Mouse (Mus musculus) megakaryocyte-erythroid progenitor cell, adult 5-6 weeks (primary cell): ENCODE measurements around the gene Esyt3. TPM values are rescaled to one million over a fixed set of nuclear protein-coding genes. Genes with fewer than 3 reads are reported as not detected.

Source experiments
- ATAC-seq: replicated peaks from 2 replicates; pipeline ENCODE4 v1.8.0; 2016; ENCODE audit warnings: mild to moderate bottlenecking, inconsistent platforms; ENCODE audit not compliant: severe bottlenecking, poor library complexity, low FRiP score, low TSS enrichment
- total RNA-seq, 2 experiments: library from RNA; stranded (forward) in 1 of 2; stranded (reverse) in 1 of 2; fragments of 200-1000, 215-1000 nt in 1 of 2; fragments of >200 nt in 1 of 2; fragmentation: Nextera tagmentation in 1 of 2; gene quantifications; 2 replicates each; pipeline ENCODE4 v1.2.3; 2014 to 2017

Gene Esyt3
- total RNA-seq (2014; fragmentation: Nextera tagmentation) (not detected in 2 replicates), total RNA-seq (2017) (not detected in 2 replicates)

DNA sequence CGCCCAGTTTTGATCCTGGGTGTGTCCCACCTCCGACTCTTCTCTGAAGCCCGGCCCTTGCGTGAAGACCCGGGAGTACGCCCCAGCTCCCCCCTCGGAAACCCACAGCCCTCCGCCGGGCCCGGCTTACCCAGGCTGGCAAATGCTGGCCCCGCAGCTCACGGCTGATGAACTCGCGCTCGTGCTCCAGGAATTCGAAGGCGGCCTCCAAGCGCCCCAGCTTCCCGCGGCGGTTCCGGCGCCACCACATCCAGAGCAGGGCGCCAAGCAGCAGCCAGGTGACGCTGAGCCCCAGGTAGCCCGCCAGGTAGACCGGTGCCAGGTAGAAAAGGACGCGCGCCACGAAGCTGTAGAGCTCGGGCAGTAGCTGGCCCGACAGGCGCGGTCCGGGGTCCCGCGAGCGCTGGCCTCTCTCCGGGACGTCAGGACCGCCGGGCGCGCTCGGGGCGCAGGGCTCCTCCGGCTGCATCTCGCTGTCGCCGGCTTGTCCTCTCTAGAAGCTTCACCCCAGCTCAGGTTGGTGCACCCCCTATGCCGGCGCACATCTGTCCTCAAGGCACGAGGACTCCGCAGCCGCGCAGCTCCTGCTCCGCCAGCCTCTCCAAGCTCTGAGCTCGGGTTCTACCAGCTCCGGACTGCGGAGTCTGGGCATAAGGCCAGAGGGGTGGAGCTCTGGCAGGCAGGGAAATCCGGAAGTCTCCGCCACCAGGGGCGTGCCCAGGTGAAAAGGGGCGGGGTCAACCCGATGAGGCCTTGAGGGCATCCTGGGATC, at the start of gene Esyt3:
TSS of gene Esyt3 (minus strand) at position 637 of the 772 bp plus-strand sequence.
- peak; percentile 20; the same call in 1 of the 2 replicates for ATAC-seq

DNA sequence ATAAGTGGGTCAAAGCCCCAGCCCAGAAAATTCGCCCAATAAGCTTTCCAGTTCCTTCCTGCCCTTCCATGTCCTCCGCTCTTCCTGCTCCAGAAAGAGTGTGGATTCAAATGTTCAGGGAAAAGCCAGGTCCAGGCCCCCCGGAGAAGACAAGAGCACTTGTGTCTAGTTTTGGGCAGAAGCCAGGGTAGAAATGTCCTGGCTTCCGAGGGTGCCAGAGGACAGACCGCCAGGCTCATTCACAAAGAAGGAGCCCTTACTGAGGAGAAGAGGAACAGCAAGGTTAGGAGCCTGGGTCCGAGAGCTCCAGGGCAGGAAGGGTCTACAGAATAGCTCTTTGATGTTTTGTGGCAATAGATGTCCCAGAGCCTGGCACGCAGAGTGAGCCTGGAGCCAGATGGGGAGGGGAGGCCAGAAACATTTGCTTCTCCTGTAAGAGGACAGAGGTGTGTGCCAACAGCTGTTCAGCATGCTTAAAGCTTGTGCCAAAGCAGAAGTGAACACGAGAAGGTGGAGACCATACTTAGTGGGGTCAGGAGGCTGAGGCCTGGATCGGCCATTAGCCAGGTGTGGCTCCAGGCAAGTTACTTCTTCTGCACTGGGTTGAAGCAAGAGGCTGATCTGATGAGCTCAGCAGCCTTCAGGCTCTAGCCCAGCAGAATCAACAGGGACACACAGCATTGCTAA, 43.1 kb upstream of the Esyt3 start:
- ATAC-seq: no peak

DNA sequence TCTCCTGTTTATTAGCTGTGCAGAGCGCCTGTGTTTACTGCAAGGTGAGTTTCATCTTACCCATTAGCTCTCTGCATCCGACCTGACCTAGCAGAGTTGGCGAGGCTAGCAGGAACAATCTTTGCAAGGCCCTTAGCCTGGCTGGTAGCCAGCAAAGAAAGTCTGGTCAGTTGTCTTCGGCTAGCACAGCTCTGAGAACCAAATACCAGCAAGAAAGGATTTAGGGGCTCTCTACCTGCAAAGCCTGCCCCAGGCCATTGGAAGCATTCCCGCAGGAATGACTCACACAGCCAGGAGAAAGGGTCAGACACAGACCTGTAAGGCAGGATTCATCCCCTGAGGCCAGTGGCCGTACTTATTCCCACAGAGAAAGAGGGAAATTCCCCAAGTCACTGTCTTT, 42.4 kb upstream of the Esyt3 start:
- ATAC-seq: no peak

DNA sequence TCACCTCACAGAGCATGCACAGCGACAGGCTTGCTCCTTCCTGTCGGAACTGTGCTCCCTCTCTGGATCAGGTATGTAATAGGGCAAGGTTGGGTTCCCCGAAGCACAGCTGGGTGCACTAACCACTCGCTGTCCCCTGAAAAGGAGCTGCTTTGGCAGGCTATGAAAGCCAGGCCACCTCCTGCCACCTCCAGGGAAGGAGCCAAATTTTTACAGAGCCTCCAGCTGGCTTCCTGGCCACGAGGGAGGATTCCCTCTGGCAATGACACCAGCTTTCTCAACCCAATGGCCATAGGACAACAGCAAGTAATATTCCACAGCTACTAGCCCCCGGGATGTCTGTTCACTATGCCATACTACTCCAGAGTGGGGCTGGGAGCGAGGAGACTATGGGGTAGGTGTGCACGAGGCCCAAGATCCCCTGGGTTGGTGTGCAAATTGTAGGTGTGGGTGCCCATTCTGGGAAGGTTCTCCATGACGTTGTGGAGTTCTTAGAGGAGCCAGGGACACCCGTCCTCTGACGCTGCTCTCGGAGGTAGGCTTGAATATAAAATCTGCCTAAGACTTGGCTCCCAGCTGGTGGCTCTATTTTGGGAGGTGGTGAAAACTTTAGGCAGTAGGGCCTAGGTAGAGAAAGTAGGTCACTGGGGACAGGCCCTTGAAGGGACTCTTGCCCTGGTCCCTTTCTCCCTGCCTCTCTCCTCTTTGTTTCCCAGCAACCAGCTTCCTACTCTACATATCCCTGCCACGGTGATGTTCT, 38.9 kb upstream of the Esyt3 start:
- ATAC-seq: 0 out of 2 replicates have a peak, but pooled peaks have one; percentile 41

DNA sequence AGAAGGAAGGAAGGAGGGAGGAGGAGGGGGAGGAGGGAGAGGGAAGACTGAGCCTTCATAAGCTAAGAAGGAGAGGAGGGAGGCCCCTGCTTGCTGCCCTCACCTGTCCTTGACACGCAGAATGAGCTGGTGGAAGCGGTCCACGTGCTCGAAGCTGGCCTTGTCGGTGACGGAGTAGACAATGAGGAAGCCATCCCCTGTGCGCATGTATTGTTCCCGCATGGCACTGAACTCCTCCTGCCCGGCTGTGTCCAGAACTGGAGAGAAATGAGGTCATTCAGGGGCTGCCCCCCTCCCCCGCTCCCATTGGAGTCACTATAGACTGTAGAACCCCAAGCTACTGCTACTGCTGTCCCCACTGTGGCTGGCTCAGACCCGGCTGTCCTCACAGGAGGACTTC, 36.0 kb upstream of the Esyt3 start:
- ATAC-seq: no peak

DNA sequence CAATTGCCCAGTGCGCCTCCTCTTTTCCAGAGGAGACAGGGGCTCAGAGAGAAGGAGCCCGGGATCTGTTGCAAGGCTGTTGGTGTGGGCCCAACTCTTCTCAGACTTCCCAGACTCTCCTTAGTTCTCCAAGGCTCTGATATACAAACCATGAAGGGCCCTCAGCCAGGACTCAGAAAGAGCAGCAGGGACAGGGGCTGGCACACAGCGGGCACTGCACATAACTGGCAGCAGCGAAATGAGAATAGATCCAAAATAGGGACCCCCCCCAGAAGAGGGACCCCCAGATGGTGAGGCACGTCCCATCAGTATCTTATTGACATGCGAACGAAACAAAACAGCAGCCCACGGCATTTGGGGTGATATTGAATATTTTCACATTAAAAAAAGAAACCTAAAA, 34.8 kb upstream of the Esyt3 start:
- no peak for ATAC-seq

DNA sequence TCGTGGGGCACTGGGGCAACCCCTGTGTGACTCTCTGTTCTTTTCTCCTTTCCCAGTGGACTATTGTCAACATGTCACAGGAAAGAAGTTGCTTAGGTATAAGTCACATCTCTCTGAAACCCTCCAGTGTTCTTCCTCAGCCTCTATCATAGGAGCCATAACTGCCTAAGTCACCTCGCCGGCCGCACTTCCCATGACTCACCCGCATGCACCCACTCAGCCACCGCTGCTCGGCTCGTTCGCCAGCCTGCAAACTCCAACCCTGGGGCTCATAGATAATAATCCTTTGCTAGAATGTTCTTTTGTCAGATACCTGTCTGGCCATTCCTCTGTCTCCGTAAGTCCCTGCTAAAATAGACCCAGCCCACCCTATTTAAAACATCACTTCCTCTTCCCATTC, 33.2 kb upstream of the Esyt3 start:
- no peak for ATAC-seq

DNA sequence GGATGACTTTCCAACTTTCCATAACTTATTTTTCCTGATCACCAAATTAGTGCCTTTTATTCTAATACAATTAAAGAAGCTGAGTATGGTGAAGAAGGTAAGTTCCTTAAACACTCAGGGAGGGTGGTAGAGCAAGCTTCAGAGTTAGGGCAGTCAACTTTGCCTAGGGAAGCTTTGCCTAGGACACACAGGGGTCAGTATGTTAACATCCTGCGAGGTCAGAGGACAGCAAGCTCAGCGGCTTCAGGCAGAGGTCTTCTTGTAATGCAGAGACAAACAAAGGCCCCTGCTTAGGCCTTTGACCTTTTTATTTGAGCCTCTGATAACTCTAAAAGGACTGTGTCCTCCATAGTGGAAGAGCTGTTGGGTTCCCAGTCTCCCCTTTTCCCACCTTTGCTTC, 32.4 kb upstream of the Esyt3 start:
- ATAC-seq: no peak

DNA sequence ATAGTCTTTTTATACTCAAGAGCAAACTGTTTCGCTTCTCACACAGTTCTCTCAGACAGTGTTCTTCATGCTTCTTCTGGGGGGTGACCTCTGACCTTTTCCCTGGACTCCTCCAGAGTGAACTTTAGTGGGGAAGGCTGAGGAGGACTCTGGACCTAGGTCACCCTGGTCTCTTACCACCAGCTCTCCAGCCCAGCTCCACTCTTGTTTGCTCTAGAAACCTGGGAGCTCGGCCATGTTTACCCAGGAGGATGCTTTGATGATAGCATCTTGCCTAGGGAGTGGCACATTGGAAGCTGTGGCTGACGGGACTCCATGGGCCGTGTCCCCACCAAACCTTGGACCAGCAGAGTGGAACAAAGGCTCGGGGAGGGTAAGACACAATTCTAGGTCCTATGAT, 31.8 kb upstream of the Esyt3 start:
- no peak for ATAC-seq

DNA sequence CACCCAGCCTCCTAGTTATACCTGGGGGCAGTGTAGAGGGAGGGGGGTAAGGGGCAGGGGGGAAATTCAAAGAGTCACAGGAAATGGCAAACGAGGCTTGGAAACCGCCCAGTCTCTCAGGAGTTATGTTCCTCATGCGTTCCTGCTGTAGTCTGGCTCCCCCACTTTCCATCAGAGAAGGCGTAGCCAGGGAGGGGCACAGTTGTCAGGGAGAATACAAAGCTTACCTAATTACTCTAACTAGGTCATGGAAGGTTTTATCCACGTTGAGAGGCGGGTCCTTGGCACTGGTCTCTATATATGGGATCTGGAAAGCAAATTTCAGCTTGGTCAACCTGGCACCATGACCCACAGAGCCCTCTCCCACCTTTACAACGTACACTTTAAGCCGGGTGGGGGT, 31.1 kb upstream of the Esyt3 start:
- no peak for ATAC-seq

DNA sequence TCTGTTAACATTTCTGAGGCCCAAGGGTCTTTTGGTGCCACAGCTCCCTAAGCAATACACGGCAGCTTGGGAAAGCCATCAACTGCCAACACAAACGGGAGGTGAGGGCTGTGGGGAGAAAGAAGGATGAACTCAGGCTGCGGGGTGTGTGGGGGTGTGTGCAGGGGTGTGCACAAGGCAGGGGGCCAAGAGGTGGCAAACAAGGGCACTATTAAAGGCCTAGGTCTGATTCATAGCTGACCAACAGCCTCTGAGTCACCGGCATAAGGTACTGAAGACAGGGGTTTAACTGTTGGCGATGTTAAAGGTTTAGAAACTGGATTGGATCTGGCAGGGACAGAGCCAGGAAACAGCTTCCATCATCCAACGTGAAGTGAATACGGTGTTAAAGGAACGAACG, 30.5 kb upstream of the Esyt3 start:
- ATAC-seq: no peak

DNA sequence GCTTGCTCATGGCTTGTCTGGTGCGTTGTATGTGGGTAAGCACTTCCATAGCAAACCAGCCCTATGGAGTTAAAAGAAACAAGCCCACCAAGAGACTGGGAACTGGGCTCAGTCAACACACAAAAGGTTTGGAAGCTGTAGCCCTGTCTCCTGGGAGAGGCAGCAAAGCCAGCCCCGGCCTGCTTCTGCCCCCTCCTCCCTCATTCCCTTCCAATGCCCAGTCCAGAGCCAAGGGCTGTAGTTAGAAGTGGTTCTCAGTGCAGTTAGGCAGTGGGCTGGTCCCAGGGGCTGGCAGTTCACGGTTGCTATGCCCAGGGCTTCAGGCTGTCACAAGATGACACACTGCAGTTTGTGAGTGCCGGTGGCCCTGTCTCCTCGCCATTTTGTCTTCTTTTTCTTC, 29.7 kb upstream of the Esyt3 start:
- ATAC-seq: no peak

DNA sequence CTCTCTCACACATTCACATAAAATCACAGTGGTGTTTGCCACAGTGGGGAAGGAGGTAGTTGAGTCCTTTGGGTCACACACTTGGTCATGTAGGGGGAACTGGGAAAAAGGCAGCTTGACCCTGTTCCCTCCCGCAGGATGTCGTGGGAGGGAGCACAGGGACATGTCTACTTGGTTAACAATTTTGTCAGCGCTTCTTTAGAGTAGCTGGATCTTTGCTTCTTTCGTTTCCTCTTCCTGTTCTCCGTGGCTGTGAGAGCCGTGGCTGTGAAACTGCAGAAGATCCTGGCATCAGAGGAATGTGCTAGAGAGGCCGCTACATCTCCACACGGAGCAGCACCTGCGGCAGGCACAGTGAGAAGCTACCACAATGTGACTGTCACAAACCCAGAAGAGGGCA, 24.2 kb upstream of the Esyt3 start:
- no peak for ATAC-seq

DNA sequence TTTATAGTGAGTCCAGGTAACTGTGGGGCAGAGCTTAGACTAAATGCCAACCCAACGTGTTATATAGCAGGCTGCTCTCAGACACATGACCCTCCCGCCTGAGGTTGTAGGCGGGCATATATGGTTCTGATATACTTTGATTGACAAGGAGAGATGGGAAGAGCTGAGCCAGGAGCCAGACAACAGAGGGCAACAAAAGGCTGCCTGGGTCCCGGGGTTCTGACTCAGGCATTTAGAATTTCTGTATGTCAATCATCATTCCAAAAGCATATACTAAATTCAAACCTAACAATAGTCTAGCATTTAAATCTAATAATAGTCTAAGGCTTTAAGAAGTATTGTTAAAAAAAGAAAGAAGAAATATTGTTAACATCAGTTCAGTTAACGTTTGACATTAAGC, 20.8 kb upstream of the Esyt3 start:
- ATAC-seq: no peak

DNA sequence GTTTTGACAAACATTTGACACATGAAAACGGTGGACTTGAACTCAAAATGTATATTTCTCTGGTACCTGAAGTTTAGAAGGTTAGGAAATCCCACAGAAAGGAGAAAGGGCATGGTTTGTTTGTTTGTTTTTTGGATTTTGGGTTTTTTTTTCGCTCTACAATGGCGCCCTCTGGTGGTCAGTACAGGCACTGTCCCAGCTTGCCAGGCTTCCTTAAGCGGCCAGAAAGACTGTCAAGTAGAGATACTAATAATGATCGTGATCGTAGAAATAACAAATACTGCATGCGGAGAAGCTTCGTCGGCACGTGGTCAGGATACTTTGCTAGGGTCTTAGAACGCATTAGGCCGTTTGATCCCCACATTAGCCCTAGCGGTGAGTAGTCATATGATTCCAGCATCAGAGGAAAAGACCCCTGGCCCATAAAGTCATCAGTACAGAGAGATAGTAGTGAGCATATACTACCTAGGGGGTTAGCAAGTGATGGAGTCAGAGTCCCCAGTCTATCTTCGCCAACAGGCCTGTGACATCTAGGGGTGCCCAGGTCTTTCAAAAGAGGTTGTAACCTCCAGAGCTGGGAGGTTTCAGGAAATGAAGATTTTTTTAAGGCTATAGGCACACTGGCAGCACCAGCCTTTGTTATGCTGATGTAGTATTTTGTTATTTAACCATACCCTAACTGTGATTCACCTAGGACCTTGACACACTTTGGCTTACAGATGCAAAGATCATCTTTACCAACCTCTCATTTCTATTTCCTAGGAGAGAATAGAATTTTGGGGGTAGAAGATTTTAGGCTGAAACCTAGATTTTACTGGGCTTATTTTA, 18.4 kb upstream of the Esyt3 start:
- peak; percentile 67 for ATAC-seq

DNA sequence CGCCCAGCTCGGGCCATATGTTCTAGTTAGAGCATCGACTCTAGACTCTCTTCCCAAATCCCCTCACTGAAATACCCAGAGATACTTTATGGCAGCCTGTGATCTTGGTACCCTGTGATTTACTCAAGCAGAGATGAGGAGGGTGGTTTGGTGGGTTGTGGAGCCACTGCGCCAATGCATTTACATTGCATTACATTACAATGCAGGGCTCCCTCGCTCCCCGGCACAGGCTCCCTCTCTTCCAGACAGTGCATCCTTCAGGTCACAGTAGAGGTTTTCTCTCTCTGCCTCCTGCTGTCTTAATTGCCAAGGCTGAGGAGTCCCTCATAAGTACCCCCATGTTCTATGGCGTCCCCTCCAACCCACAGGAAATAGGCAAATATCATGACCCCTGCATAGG, 10.1 kb upstream of the Esyt3 start:
- no peak for ATAC-seq

DNA sequence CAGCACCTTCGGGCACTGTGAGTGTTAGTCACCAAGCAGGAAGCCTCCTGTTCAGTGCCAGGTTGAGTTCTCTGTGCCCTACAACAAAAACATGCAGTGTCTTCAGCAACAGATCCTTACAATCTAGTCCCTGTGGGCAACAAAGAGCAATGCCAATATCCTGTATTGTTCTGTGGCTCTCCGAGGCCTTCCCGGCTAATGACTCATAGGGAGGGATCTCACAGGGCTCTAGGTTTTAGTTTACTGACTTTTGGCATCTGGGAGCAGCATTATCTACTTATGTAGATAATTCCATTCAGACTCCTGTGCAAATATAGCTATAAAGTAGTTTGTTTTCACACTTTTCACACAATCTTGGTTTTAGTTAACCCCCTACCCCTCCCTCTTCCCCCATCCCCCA, 7.5 kb upstream of the Esyt3 start:
- ATAC-seq: no peak

DNA sequence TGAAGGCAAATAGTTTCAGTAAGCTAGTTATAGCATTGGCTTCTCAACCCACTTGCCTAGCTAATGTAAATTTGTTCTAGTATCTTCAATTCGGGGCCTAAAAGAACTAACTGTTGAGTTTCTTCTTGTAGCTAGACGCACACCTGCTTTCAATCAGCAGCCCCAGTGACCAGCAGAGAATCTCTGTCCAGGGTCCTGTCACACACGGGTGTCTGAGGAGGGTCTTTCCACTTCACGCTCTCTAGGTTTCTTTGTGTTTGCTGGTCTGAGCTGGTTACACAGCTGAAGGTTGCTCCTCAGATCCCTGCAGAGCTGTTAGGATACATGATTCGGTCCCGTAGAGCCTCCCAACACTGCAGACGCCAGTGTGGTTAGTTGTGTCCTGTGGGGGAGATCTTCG, 4.7 kb upstream of the Esyt3 start:
- no peak for ATAC-seq

DNA sequence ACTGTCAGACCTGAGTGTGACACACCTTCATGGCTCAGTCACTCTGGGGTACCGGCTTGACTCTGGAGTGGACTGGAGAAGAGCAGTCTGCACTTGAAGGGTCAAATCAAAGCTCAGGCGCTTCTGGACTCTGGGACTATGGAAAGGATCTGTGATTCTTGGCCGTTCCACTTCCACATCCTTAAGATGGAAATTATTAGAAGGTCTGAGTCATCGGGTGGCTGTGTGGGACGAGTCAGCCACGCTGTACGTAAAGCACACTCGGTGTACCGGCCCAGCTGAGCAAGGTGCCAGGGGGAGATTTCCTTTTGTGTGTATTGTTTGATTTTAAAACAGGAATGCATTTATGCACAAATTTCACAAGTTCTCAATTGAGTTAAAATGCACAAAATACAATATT, 3.6 kb upstream of the Esyt3 start:
- no peak for ATAC-seq

DNA sequence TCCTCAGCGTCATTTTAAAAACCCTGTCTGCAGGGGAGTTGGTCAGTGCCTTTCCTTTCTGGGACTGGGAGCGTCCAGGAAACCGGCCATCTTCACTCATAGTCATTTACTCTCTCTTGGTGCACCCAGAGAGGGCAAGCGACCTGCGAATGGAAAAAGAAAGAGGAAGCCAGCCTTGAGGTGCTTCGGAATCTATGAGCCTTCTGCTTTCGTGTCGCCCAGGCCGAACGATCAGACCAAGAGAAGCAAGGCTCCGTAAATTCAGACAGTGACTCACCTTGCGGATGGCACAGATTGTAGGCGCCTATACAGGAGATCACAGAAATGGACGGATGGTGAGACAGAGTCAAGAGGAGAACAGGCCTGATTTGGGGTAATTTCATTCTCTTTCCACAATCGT, 655 bp upstream of the Esyt3 start:
- no peak for ATAC-seq
